Mouse (Mus musculus) cerebellum, adult 2 months (tissue): ENCODE measurements around the gene Tlr5. TPM values are rescaled to one million over a fixed set of nuclear protein-coding genes. Genes with fewer than 3 reads are reported as not detected.

Experiments
- DNase-seq, 2 experiments: peaks; one replicate each; pipeline ENCODE4 v3.0.0; 2021
- H3K27ac ChIP-seq: fragments of 200-500 bp; 2 replicates; pipeline ENCODE4 v1.5.1; 2012; ENCODE audit warnings: low read length, control low read depth, inconsistent platforms; ENCODE audit not compliant: insufficient read depth
- H3K27me3 ChIP-seq: fragments of 200-500 bp; 2 replicates; pipeline ENCODE4 v1.6.1; 2012; ENCODE audit warnings: inconsistent platforms, mild to moderate bottlenecking, low read length, moderate library complexity; ENCODE audit not compliant: control insufficient read depth, insufficient read depth
- H3K4me1 ChIP-seq: fragments of 200-500 bp; 2 replicates; pipeline ENCODE4 v1.6.1; 2011; ENCODE audit warnings: low read length; ENCODE audit not compliant: control insufficient read depth, insufficient read depth
- H3K4me3 ChIP-seq: fragments of 200-500 bp; replicated peaks from 2 replicates; pipeline ENCODE3; 2011; ENCODE audit warnings: mild to moderate bottlenecking, low read depth, low read length, control low read depth; ENCODE audit not compliant: insufficient read depth
- CTCF ChIP-seq: fragments of 200-500 bp; IDR thresholded peaks from 2 replicates; pipeline ENCODE4 v1.5.1; 2011; ENCODE audit warnings: low read depth, mild to moderate bottlenecking, control low read depth, low read length, moderate library complexity, borderline replicate concordance; ENCODE audit not compliant: insufficient read depth
- POLR2A ChIP-seq: fragments of 200-500 bp; IDR thresholded peaks from 2 replicates; pipeline ENCODE4 v1.6.1; 2011; ENCODE audit warnings: low read length, control low read depth, borderline replicate concordance; ENCODE audit not compliant: insufficient read depth
- WGBS: fragments of 180-500 bp; shearing (Covaris S2); methylation state at CpG from one replicate; pipeline ENCODE4 v1.1.7; 2018; 5-methylcytosine and 5-hydroxymethylcytosine counted together
- polyA plus RNA-seq: library from polyadenylated mRNA; depleted of rRNA; stranded (reverse); fragments of >200 nt; gene quantifications from 2 replicates; pipeline ENCODE4 v1.2.3, GENCODE M21; 2012; rRNA removed

The Tlr5 gene
- polyA plus RNA-seq, 1 experiment: 0.28 TPM

DNA sequence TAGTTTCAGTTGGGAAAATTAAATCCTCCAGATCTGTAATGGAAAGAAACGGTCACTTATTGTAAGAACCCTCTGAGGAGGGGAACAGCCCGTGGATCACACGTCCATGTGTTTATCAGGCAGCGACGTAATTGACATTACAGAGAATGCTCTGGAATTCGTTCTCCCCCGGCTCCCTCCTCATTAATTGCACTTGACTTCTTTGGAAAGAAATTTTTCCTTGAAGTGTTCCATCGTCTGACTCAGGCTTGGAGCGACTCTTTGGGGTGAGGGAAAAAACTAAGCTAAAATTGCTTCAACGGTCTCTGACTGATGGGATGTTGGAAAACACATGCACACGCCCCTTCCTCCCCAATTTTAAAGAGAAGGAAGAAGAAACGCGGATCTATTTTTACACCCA lies 31.7 kb downstream of the Tlr5 start:
- TF ChIP-seq CTCF (no peak), POLR2A (no peak)
- Histone ChIP-seq H3K27ac (no peak overlapping the region), H3K4me1 (peaks cover 3% of the 10 kb centered on the region; the same call in 1 of the 2 replicates), H3K27me3 (no peaks in the 10 kb centered on the region; the same call in 1 of the 2 replicates), H3K4me3 (no peak overlapping the region)
- 49% methylated on average over 13 of the region's 13 CpGs for WGBS
- no peak for DNase-seq

DNA sequence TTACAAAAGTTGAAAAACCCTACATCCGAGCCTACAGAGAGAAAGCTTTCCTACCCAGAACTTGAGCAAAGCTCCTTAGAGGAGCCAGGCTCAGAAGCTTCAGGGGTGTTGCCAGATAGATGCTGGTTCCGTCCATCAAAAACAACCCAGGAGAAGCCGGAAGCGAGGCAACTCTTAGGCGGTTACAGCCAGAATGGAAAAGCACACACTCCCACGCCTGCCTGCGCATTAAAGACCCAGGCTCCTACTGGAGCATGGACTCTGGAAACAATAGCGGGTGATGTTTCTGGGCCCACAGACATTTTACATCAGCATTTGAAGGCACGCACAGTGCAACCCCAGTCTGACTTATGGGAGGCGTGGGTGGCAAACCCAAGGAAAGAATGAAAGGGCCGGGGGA lies 32.2 kb downstream of the Tlr5 start:
- H3K27me3 ChIP-seq: no peaks in the 10 kb centered on the region; the same call in 1 of the 2 replicates
- no peak for DNase-seq
- no peak overlapping the region for H3K4me3 ChIP-seq
- H3K4me1 ChIP-seq: peaks cover 3% of the 10 kb centered on the region; the same call in 1 of the 2 replicates
- 78% methylated on average over 11 of the region's 11 CpGs for WGBS
- H3K27ac ChIP-seq: no peak overlapping the region
- TF ChIP-seq POLR2A (no peak), CTCF (no peak)

DNA sequence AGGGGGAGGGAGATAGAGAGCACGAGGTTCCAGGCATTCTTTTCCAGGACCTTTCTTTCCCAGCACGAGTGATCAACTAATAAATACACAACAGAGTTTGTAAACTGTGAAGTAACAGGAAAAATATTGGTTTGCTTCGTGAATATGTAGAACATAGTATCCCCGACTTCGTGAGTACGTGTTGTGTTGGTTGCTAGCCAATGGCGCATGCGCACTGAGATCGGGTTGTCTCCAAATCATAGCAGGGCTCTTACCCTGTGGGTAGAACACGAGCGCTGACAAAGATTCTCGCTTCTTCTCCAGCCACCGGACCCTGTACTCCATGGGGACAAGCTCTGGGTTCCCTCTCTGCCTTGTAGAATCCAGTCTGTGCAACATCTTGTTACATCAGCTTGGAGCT lies 33.2 kb downstream of the Tlr5 start:
- Histone ChIP-seq H3K27ac (no peak overlapping the region), H3K4me3 (no peak overlapping the region), H3K27me3 (no peaks in the 10 kb centered on the region; the same call in 1 of the 2 replicates), H3K4me1 (peaks cover 3% of the 10 kb centered on the region; the same call in 1 of the 2 replicates)
- no peak for TF ChIP-seq CTCF
- no peak for TF ChIP-seq POLR2A
- DNase-seq: no peak
- WGBS: 84% methylated on average over 13 of the region's 13 CpGs

DNA sequence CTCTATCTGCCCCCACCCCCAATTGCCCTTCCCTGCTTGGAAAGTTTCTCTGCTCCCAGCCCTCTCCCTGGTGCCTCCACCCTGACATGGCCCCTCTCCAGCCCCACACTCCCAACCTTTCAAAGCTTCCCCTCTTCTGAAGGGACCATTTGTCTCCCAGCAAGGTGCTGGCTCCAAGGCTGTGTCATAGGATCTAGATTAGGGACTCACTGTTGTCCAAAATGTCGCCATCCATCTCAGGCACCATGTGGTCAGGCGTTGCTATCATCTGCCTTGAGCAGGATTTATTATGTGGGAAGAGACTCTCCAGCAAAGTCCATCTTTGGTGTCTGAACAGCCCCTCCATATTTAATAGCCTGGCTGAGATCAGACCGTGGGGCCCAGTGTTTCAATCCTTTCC lies 34.1 kb downstream of the Tlr5 start:
- Histone ChIP-seq H3K4me3 (no peak overlapping the region), H3K27ac (no peak overlapping the region), H3K4me1 (peaks cover 1% of the 10 kb centered on the region; the same call in 1 of the 2 replicates), H3K27me3 (no peaks in the 10 kb centered on the region; the same call in 1 of the 2 replicates)
- 59% methylated on average over 3 of the region's 3 CpGs for WGBS
- no peak for DNase-seq
- TF ChIP-seq POLR2A (no peak), CTCF (no peak)

DNA sequence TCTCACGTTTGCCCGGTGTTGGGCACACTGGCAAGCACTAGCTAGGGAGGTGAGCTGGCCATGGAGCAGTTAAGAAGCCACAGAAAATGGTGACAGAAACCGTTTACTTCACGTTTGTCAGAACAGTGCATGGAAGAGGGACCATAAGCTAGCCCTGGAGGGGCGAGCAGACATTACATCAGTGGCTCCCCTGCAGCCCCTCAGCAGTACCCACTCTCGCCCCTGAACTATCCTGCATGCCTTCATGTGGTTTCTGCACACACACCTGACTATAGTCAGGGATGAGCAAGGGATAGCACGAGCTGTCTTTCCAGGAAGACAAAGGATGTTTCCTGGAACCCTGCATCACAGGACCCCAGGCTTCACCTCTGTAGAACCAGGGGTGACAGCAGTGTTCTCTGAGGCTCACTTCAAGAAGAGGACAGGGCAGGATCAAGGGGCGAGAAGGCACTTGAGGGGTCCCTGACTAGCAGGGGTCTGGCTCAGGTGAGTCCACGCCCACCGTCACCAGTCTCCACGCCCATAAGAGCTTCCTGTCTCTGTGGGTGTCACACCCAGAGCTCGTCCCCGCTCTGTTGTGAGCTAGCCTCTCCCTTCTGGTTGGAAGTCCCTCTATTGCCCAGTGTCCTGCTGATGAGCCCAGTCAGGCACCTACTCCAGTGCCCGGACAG lies 35.6 kb downstream of the Tlr5 start:
- Histone ChIP-seq H3K4me1 (no peaks in the 10 kb centered on the region), H3K27me3 (no peaks in the 10 kb centered on the region; the same call in 1 of the 2 replicates), H3K27ac (no peak overlapping the region), H3K4me3 (no peak overlapping the region)
- WGBS: 80% methylated on average over 14 of the region's 14 CpGs
- DNase-seq: no peak
- TF ChIP-seq POLR2A (no peak), CTCF (no peak)

DNA sequence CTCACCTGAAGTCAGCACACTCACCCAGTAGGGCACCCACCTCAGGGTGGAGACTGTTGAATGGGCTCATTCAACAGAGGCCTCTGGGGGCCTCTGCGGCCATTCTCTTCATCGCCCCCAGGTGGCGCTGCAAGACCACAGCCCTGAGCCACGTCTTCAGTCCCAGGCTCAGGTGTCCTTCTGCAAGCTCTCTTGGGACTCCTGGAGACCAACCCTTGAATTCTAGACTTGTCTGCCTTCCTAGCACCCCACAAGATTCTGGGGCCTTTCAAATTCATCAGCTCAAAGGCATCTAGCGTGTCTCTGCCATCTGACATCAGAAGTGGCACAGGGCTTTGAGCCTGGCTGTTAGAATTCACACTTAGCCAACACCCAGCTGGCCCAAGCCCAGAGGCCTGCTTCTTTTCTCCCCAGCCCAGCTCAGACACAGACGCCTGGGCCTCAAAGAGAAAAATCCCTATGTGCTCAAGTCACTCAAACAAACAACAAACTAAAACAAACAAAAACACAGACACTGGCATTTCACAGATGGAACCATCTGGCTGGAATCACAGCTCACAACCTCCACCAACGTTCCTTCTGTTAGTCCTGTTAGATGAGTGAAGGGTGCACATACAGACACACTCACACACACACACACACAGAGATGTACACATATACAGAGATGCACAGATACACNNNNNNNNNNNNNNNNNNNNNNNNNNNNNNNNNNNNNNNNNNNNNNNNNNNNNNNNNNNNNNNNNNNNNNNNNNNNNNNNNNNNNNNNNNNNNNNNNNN lies 36.6 kb downstream of the Tlr5 start:
- DNase-seq: peak; percentile 45 to 62
- peak; percentile 86 for TF ChIP-seq CTCF
- TF ChIP-seq POLR2A: no peak

More for the DNA sequence above, 36.6 kb downstream of the Tlr5 start:
- whole genome bisulfite sequencing: 10% methylated on average over 7 of the region's 7 CpGs
- no peaks in the 10 kb centered on the region; the same call in 1 of the 2 replicates for H3K27me3 ChIP-seq
- H3K4me3 ChIP-seq: no peak overlapping the region
- H3K4me1 ChIP-seq: no peaks in the 10 kb centered on the region
- no peak overlapping the region for H3K27ac ChIP-seq

Other genes with a start within 250 kb of the Tlr5 start
- gene Ccdc185, start 205.6 kb upstream of the Tlr5 start, polyA plus RNA-seq: not detected in 2 replicates
- gene Susd4, start 190.9 kb upstream of the Tlr5 start, polyA plus RNA-seq: 96.0 and 97.7 TPM in 2 replicates